Mouse (Mus musculus) thymus, adult 2 months (tissue): ENCODE data around the gene Acrv1. TPM values are rescaled to one million over a fixed set of nuclear protein-coding genes. Genes with fewer than 3 reads are reported as not detected.

ENCODE experiments used
- DNase-seq: peaks from one replicate; pipeline ENCODE4 v3.0.0; 2021
- H3K27ac ChIP-seq: fragments of 200-500 bp; 2 replicates; pipeline ENCODE4 v1.5.1; 2012; ENCODE audit warnings: low read length, control low read depth; ENCODE audit not compliant: control insufficient read depth, insufficient read depth
- H3K27me3 ChIP-seq: fragments of 200-500 bp; 2 replicates; pipeline ENCODE4 v1.6.1; 2012; ENCODE audit warnings: mild to moderate bottlenecking, low read length, moderate library complexity, mixed read lengths; ENCODE audit not compliant: control insufficient read depth, insufficient read depth
- H3K36me3 ChIP-seq: fragments of 200-500 bp; 2 replicates; pipeline ENCODE4 v1.6.1; 2012; ENCODE audit warnings: mild to moderate bottlenecking, low read length, moderate library complexity; ENCODE audit not compliant: control insufficient read depth, insufficient read depth
- H3K4me1 ChIP-seq: fragments of 200-500 bp; replicated peaks from 2 replicates; pipeline ENCODE4 v1.6.1; 2012; ENCODE audit warnings: low read length; ENCODE audit not compliant: control insufficient read depth, insufficient read depth
- H3K4me3 ChIP-seq: fragments of 200-500 bp; 2 replicates; pipeline ENCODE4 v1.5.1; 2012; ENCODE audit warnings: mild to moderate bottlenecking, low read length, control low read depth, moderate library complexity; ENCODE audit not compliant: control insufficient read depth, insufficient read depth
- CTCF ChIP-seq: fragments of 200-500 bp; IDR thresholded peaks from 2 replicates; pipeline ENCODE4 v1.5.1; 2012; ENCODE audit warnings: mild to moderate bottlenecking, control low read depth, low read length, moderate library complexity, borderline replicate concordance; ENCODE audit not compliant: control insufficient read depth, poor library complexity, insufficient read depth; ENCODE audit errors: extremely low read depth
- POLR2A ChIP-seq: fragments of 200-500 bp; IDR thresholded peaks from 2 replicates; pipeline ENCODE4 v1.6.1; 2012; ENCODE audit warnings: mild to moderate bottlenecking, low read length, control low read depth, moderate library complexity; ENCODE audit not compliant: control insufficient read depth, poor library complexity, insufficient read depth; ENCODE audit errors: extremely low read depth
- WGBS: fragments of 180-500 bp; shearing (Covaris S2); methylation state at CpG from one replicate; pipeline ENCODE4 v1.1.7; 2018; 5-methylcytosine and 5-hydroxymethylcytosine counted together
- polyA plus RNA-seq: library from polyadenylated mRNA; depleted of rRNA; stranded (reverse); fragments of >200 nt; gene quantifications from 2 replicates; pipeline ENCODE4 v1.2.3, GENCODE M21; 2012; rRNA removed

Acrv1 gene
- polyA plus RNA-seq, 1 experiment, result 0.18 TPM

GRCm38 (mm10) chr9:36716624-36717023 lies 23.6 kb downstream of the Acrv1 start:
- WGBS, result 84% methylated on average over 3 of the region's 3 CpGs
- H3K27me3 ChIP-seq, result no peaks in the 10 kb centered on the region

GRCm38 (mm10) chr9:36726131-36727033 lies 33.4 kb downstream of the Acrv1 start:
- Histone ChIP-seq H3K4me1 (peaks cover 4% of the 10 kb centered on the region; the same call in 1 of the 2 replicates), H3K36me3 (peaks cover 2% of the 10 kb centered on the region; the same call in 1 of the 2 replicates), H3K4me3 (peak overlapping the region; percentile 64), H3K27me3 (no peaks in the 10 kb centered on the region), H3K27ac (no peak overlapping the region)
- under 1% methylated on average over 53 of the region's 53 CpGs for WGBS
- peak; percentile 89 for DNase-seq
- TF ChIP-seq CTCF, result no peak
- TF ChIP-seq POLR2A, result no peak

More at GRCm38 (mm10) chr9:36716624-36717023, 23.6 kb downstream of the Acrv1 start:
- Histone ChIP-seq H3K27ac (no peak overlapping the region), H3K4me1 (no peaks in the 10 kb centered on the region), H3K4me3 (no peak overlapping the region), H3K36me3 (peaks cover 18% of the 10 kb centered on the region; the same call in 1 of the 2 replicates)
- TF ChIP-seq POLR2A (no peak), CTCF (no peak)
- DNase-seq, result no peak

DNA sequence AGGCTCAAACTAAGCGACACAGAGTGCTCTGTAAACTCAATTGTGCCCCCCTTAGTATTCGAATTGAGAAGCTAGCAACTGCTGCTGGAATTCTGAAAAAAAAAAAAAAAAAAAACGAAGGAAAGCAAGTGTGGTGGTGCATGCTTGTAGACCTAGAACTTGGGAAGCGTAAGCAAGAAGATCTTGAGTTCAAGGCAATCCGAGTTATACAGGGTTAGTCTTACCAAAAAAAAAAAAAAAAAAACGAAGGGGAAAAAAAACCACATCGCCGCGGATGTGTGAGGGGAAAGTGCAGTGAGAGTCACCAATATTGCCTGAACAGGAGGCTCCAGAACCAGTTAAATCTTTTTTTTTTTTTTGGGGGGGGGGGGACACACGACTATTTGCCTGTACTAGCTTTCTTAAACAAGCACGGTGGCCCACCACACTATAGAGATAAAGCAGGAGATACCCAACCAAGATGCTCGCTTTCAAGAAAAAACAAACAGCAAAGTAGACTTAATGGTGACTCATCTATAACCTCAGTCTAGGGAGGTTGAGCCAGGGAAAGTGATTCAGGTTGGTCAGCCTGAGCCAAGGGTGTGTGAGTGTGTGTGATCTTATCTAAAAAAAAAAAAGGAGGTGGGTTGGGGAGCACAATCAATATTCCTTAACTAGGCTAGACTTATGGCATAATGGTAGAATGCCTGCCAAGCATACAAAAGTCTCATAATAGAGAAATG lies 34.2 kb downstream of the Acrv1 start, which contains the start of gene Chek1:
Gene Chek1 (minus strand): TSS at position 32 of the 722 bp plus-strand sequence.
- no peak within 1 kb of the TSS for H3K27ac ChIP-seq
- TF ChIP-seq CTCF (no peak), POLR2A (no peak)
- H3K36me3 ChIP-seq, result peaks cover 4% of the 10 kb centered on the region; the same call in 1 of the 2 replicates
- peaks cover 4% of the 10 kb centered on the region; the same call in 1 of the 2 replicates for H3K4me1 ChIP-seq
- no peak for DNase-seq
- 2% methylated on average over 12 of the region's 12 CpGs for WGBS
- H3K27me3 ChIP-seq, result no peaks in the 10 kb centered on the region
- peak within 1 kb of the TSS; percentile 64 for H3K4me3 ChIP-seq

Other genes starting within 250 kb of the Acrv1 start
- gene Gm9513, start 217.6 kb upstream of the Acrv1 start, polyA plus RNA-seq, result not detected in 2 replicates
- not detected in 2 replicates for gene Gm5615, start 151.3 kb upstream of the Acrv1 start, polyA plus RNA-seq
- gene Gm17689, start 110.6 kb upstream of the Acrv1 start, polyA plus RNA-seq, result not detected in 2 replicates
- gene A630095E13Rik, start 49.8 kb upstream of the Acrv1 start, polyA plus RNA-seq, result 0.18 and 0.61 TPM in 2 replicates
- 4.0 TPM in 2 replicates for gene Chek1, start 33.8 kb downstream of the Acrv1 start, polyA plus RNA-seq
- 187 and 189 TPM in 2 replicates for gene Stt3a, start 74.5 kb downstream of the Acrv1 start, polyA plus RNA-seq
- 30.2 and 55.9 TPM in 2 replicates for gene Ei24, start 104.2 kb downstream of the Acrv1 start, polyA plus RNA-seq
- 0.30 and 0.55 TPM in 2 replicates for gene Fez1, start 128.6 kb downstream of the Acrv1 start, polyA plus RNA-seq